Mouse (Mus musculus) lung, adult 2 months (tissue): ENCODE results near the gene Uts2r.

Experiments used
- CTCF ChIP-seq: fragments of 200-500 bp; IDR thresholded peaks from 2 replicates; pipeline ENCODE4 v1.5.1; 2011; ENCODE audit warnings: mild to moderate bottlenecking, low read length, control low read depth; ENCODE audit not compliant: insufficient read depth
- POLR2A ChIP-seq: fragments of 200-500 bp; IDR thresholded peaks from 2 replicates; pipeline ENCODE4 v1.6.1; 2011; ENCODE audit warnings: low read depth, mild to moderate bottlenecking, control low read depth, low read length, borderline replicate concordance; ENCODE audit errors: extremely low read depth

DNA sequence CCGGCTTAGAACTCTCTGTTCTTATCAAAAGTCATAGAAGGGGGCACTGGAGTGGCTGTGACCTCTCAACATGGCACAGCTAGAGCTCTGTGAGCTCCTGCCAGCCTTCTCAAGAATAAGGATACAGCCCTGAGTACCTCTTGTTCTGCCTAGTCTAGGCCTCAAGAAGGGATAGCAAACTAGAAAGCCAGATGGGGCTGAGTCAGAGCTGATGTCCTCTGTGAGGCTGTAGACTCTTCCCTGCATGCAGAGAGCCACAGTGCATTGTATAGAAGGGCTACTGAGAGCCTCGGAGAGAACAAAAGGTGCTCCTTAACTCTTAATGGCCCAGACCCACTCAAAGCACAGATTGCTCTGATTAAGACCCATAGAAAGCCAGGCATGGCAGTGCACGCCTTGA lies 14.2 kb downstream of the Uts2r start:
- TF ChIP-seq POLR2A (no peak), CTCF (no peak)
